Mouse (Mus musculus) embryo, embryonic 11 days (tissue): ENCODE results near the gene Tmem62.
"Not testable (repeated sequence)": the region's sequence is repeated elsewhere in the genome, so short reads cannot be mapped to it uniquely, and the experiment has no call there.

ENCODE experiments used
- DNase-seq: peaks from one replicate; pipeline ENCODE4 v3.0.0-alpha.2; 2015

The Tmem62 gene

GRCm38 (mm10) chr2:120976990-120977925 lies at the start of gene Tmem62:
Gene Tmem62 (plus strand): TSS chr2:120977017.
- peak; percentile 76 for DNase-seq

DNA sequence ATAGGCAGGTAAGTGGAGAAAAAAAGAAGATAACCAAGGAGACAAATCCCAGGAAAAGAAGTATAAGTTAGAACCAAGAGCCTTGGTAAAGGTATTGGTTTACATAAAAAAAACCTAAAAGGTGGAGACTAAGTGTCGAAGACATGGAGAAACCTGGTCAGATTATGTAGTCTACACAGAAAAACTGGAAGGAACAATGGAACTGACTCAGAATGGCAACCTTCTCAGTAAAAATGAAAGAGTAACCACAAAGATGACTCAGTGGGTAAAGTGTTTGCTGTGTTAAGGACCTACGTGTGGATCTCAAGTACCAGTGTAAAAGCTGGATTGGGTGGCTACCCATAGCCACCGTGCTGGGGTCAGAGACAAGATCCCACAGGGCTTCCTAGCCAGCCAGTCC lies 43.8 kb upstream of the Tmem62 start:
- DNase-seq: no peak

DNA sequence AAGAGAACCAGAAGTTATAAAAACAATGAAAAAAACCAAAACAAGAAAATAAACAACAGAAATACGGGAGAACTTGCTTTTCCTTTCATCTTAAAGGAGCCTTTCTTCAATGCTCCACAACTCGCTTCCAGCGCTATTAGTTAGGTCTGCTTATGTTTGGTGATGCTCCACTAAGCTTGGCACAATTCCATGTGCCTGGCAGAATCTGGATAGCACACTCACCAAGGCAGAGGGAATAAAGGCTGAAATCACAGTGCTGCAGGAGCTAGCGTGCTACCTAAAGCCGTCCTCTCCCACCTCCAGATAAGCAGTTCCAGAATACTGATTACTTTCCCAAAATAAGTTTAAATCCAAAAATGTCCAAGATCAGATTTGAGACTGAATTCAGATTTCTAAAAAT lies 25.6 kb upstream of the Tmem62 start:
- no peak for DNase-seq

DNA sequence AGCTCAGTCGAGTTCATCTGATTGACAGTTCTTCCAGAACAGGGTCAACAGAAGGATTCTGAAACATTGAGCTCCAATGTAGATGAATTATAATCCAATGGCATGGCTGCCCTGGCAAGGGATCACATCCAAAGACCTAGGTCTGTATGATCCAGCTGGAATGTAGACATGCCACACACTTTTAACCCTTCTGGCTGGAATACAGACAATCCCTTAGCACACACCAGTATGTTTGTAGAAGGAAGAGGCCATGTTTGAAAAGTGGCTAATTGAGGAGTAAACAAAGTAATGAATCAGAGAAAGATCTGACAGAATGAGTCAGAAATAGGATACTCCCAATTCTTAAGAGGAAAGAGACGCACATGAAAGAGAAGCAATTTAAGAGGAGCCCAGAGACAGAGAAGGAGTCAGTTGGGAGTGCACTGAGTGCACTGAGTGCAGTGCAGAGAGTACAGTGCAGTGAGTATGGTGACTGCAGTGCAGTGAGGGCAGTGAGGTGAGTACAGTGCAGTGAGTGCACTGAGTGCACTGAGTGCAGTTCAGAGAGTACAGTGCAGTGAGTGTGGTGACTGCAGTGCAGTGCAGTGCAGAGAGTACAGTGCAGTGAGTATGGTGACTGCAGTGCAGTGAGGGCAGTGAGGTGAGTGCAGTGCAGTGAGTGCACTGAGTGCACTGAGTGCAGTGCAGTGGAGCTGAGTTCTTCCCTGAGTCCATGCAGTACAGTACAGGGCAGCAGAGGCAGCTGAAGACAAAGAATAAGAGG lies 24.5 kb upstream of the Tmem62 start:
- DNase-seq: no peak

DNA sequence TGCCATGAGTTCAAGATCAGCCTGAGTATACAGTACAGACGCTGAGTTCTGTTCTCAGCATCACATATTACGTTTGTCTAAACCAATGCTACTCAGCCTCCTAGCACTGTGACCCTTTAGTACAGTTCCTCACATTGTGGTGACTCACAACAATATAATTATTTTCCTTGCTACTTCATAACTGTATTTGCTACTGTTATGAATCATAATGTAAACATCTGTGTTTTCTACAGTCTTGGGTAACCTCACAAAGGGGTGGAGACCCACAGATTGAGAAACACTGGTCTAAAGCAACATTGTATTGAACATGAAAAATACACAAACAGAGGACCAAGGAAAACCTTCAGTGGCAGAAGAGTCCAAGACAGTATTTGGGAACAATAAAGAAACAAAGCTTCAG lies 17.5 kb upstream of the Tmem62 start:
- no peak for DNase-seq

GRCm38 (mm10) chr2:120959827-120960226 lies 17.0 kb upstream of the Tmem62 start:
- DNase-seq: no peak

DNA sequence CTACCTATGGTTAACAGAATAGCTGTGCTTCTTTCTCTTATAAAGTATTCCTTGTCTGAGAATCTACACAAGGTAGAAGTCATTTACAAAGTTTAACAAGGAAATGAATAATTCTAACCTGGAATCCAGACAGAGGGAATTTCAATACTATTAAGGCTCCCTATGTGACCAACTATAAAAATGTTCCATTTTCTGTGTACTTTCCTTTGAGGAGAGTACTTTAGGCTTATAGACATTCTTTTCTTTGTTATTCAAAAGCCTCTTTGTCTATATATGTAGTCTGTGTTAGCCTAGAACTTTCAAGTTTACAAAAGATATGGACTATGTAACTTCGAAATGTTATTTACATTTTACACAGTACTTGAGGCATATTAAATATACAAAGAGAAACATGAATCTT lies 16.6 kb upstream of the Tmem62 start:
- no peak for DNase-seq

DNA sequence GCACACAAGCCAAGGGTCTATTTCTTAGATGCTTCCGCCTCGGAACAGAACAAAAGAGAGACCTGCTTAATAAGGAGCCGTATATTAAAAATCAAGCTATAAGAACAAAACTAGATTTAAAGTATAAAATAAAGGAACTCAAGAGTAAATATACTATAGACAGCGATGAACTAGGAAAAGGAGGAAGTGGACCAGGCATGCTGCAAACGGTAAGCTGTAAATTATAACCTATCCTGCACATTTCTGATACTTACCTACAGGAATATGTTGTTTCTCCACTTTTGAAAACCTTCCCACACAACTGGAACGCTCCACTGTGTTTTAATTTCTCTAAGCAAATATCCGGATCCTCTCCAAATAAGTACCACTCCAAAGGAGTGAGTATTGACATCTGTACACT lies 13.7 kb upstream of the Tmem62 start:
- DNase-seq: no peak

- no peak for DNase-seq
These were observed 11.3 kb upstream of the Tmem62 start for GRCm38 (mm10) chr2:120965486-120965885.

DNA sequence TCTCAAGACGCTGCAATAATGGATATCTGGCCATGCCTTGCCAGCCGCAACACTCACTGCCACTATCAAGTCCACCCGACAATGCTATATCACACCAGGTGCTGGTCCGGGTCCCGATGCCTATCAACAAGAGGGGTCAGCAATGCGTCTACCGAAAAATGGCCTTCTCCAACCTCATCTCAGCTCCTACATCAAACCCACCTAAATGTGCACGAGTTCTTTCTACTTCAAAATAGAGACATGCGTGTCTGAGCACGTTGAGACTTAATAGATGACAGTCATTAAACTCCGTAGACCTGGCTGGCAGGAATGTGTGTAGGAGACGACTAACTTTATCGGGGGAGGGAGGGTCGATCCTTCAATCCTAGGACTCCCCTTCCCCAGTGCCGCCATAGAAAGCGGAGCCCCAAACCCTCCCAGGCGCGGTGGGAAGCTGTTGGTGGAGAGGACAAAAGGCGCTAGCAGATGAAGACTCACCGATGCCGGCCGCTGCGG lies 6.7 kb upstream of the Tmem62 start:
- no peak for DNase-seq

- DNase-seq: peak; percentile 95
These were observed 6.2 kb upstream of the Tmem62 start, which contains the start of gene Ubr1 for GRCm38 (mm10) chr2:120970559-120971080. Gene Ubr1 (minus strand): TSS chr2:120970715.

- no peak for DNase-seq
These were observed 5.1 kb upstream of the Tmem62 start for GRCm38 (mm10) chr2:120971766-120972165.

- DNase-seq: not testable (repeated sequence)
These were observed 4.6 kb upstream of the Tmem62 start for GRCm38 (mm10) chr2:120972257-120972656.

DNA sequence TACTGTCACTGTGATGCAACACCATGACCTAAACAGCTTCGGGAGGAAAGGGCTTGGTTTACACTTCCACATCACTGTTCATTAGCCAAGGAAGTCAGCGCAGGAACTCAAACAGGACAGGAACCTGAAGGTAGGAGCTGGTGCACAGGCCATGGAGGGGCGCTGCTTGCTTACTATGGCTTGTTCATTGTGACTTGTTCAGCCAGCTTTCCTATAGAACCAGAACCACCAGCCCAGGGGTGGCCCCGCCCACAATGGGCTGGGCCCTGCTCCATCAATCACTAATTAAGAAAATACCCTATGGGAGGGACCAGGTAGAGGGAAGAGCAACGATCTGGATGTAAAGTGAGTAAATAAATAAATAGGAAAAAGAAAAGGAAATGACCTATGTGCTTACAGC lies 3.9 kb upstream of the Tmem62 start:
- DNase-seq: no peak

DNA sequence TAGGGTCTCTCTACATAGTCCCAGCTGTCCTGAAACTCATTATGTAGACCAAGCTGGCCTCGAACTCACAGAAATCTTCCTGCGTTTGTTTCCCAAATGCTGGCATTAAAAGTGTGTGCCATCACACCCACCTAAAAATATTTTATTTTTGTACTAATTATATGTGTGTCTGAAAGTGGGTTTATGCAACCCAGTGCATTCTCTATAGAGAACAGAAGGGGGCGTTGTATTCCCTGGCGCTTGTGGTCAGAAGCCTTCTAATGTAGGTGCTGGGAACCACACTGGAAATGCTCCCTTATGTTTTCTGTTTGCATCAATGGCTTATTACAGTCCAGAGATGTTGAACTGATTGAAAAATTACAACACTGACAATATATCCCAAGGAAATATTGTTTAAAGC lies 509 bp upstream of the Tmem62 start:
- DNase-seq: peak; percentile 27

DNA sequence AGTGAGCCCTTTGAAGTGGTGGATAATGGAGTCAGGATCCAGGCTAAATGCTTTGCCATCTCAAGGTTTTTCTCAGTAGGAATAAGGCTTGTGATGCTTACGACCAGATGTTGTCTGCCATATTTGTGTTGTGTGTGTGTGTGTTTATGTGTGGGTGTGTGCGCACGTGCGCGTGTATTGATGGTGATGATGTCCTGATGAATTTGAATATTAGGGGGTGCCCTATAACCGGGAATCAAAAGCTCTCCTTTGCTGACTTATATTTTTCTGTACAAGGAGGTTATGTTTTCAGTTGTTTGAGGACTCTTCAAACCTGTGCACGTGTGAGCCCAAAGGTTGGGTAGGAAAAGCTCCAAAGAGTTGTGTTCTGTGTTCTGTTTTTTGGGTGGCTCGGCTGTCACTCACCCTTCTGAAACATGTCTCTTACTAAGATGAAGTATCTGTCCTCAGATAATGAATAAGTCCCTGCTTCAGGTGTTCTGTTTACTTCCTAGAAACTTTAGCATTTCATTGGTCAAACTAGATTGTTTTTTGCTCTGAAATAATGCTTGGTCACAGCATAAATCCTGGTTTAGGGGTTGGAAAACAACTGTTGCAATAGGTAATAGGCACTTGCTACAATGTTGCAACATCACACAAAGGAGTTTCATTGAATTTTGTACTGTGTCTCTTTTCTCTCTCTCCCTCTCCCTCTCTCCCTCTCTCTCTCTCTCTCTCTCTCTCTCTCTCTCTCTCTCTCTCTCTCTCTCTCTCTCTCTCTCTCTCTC lies 1.3 kb downstream of the Tmem62 start:
- DNase-seq: no peak

GRCm38 (mm10) chr2:120978693-120979037 lies 1.8 kb downstream of the Tmem62 start:
- DNase-seq: peak; percentile 9

- no peak for DNase-seq
These were observed 3.0 kb downstream of the Tmem62 start for GRCm38 (mm10) chr2:120979819-120980218.

- DNase-seq: no peak
These were observed 4.0 kb downstream of the Tmem62 start for GRCm38 (mm10) chr2:120980861-120981260.

- DNase-seq: no peak
These were observed 6.8 kb downstream of the Tmem62 start for GRCm38 (mm10) chr2:120983611-120984010.

GRCm38 (mm10) chr2:120985241-120985640 lies 8.4 kb downstream of the Tmem62 start:
- no peak for DNase-seq

- DNase-seq: no peak
These were observed 14.4 kb downstream of the Tmem62 start for GRCm38 (mm10) chr2:120991196-120991595.

GRCm38 (mm10) chr2:120996607-120997006 lies 19.8 kb downstream of the Tmem62 start:
- not testable (repeated sequence) for DNase-seq
